Mouse (Mus musculus) frontal cortex, postnatal 10 days (tissue): ENCODE measurements at regions not wholly inside any gene's neighbourhood (a gene's known extent, or its start where the extent isn't known, plus 50 kb on each side); places are given as distances from the start of the nearest gene placed in this dataset.

Source experiments
- DNase-seq, 2 experiments: peaks; one replicate each; pipeline ENCODE4 v3.0.0; 2022; ENCODE audit warnings: low spot score in 2 of 2, mixed read lengths in 1 of 2

DNA sequence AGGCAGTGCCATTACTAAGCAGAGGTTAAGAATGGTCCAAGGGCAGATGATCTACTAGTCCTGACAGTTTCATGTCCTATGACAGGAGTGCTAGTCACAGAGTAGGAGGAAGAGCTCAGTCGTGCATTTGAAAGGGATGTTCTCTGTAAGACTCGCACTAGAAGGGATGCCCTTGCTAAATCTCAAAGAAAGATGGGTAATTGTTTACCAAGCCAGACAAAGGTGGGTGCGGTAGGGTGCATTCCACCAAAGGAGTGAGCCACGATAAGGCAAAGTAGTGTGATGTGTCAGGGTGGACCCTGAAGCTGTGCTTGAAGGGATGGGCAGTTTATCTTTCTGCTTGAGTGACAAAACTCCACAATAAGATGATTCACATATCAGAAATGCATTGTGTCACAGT is 50.5 kb upstream of the Adgrf1 start:
- no peak for DNase-seq
